Mouse (Mus musculus) myocyte (in vitro differentiated cells): ENCODE results near the gene St3gal3. TPM values are rescaled to one million over a fixed set of nuclear protein-coding genes. Genes with fewer than 3 reads are reported as not detected.

Experiments used
- H3K27me3 ChIP-seq: one replicate; pipeline ENCODE4 v1.6.1; 2011; ENCODE audit not compliant: control insufficient read depth, insufficient read depth, insufficient read length
- H3K36me3 ChIP-seq: one replicate; pipeline ENCODE4 v1.6.1; 2011; ENCODE audit not compliant: control insufficient read depth, insufficient read depth
- H3K4me2 ChIP-seq: one replicate; pipeline ENCODE4 v1.6.1; 2011; ENCODE audit warnings: low read depth, control low read depth
- H3K4me3 ChIP-seq: one replicate; pipeline ENCODE4 v1.5.1; 2011; ENCODE audit warnings: mild to moderate bottlenecking, control low read depth, moderate library complexity
- H3K79me2 ChIP-seq: one replicate; pipeline ENCODE4 v1.6.1; 2011; ENCODE audit not compliant: control insufficient read depth, insufficient read depth
- H3ac ChIP-seq: one replicate; pipeline ENCODE4 v1.6.1; 2011; ENCODE audit not compliant: control insufficient read depth, insufficient read length
- CEBPB ChIP-seq: IDR thresholded peaks from 2 replicates; pipeline ENCODE4 v1.6.1; 2011; ENCODE audit warnings: mild to moderate bottlenecking, moderate library complexity; ENCODE audit not compliant: poor library complexity, insufficient read depth, severe bottlenecking
- E2F4 ChIP-seq: IDR thresholded peaks from one replicate; pipeline ENCODE4 v1.6.1; 2011; ENCODE audit warnings: mild to moderate bottlenecking, control low read depth, moderate library complexity; ENCODE audit not compliant: insufficient read depth
- MAX ChIP-seq: IDR thresholded peaks from one replicate; pipeline ENCODE4 v1.6.1; 2011; ENCODE audit warnings: low read depth, mild to moderate bottlenecking, control low read depth
- MYOD1 ChIP-seq, 3 experiments: IDR thresholded peaks; one replicate each; pipeline ENCODE4 v1.6.1; 2011; ENCODE audit warnings: control low read depth in 2 of 3, low read depth in 2 of 3, mild to moderate bottlenecking in 2 of 3, moderate library complexity in 1 of 3; ENCODE audit not compliant: insufficient read length in 2 of 3, control insufficient read depth in 1 of 3
- MYOG ChIP-seq, 3 experiments: IDR thresholded peaks; one replicate each; pipeline ENCODE4 v1.6.1; 2011; ENCODE audit warnings: control low read depth in 2 of 3, low read depth in 2 of 3, mild to moderate bottlenecking in 2 of 3; ENCODE audit not compliant: insufficient read length in 2 of 3, control insufficient read depth in 1 of 3, insufficient read depth in 1 of 3
- POLR2A ChIP-seq: IDR thresholded peaks from one replicate; pipeline ENCODE4 v1.6.1; 2011; ENCODE audit warnings: low read depth, mild to moderate bottlenecking, control low read depth, moderate library complexity; ENCODE audit not compliant: insufficient read length
- POLR2AphosphoS2 ChIP-seq: IDR thresholded peaks from one replicate; pipeline ENCODE4 v1.6.1; 2011; ENCODE audit warnings: low read depth, control low read depth; ENCODE audit not compliant: insufficient read length
- REST ChIP-seq: IDR thresholded peaks from one replicate; pipeline ENCODE4 v1.6.1; 2011; ENCODE audit warnings: mild to moderate bottlenecking, control low read depth, moderate library complexity; ENCODE audit not compliant: insufficient read depth, insufficient read length
- SRF ChIP-seq: IDR thresholded peaks from one replicate; pipeline ENCODE4 v1.6.1; 2011; ENCODE audit warnings: low read depth; ENCODE audit not compliant: control insufficient read depth, insufficient read length
- TCF12 ChIP-seq: IDR thresholded peaks from one replicate; pipeline ENCODE4 v1.6.1; 2011; ENCODE audit warnings: mild to moderate bottlenecking, control low read depth; ENCODE audit not compliant: poor library complexity, insufficient read depth, severe bottlenecking
- TCF3 ChIP-seq: IDR thresholded peaks from one replicate; pipeline ENCODE4 v1.6.1; 2011; ENCODE audit warnings: low read depth, control low read depth; ENCODE audit not compliant: insufficient read length
- USF1 ChIP-seq: IDR thresholded peaks from one replicate; pipeline ENCODE4 v1.6.1; 2011; ENCODE audit warnings: low read depth, mild to moderate bottlenecking, control low read depth, moderate library complexity
- polyA plus RNA-seq: library from polyadenylated mRNA; unstranded; fragments of >200 nt; fragmentation: generic; extraction: Trizol; gene quantifications from one replicate; pipeline ENCODE4 v1.2.1, GENCODE M21; 2012; ENCODE audit warnings: missing spikeins

St3gal3 gene
- polyA plus RNA-seq, 1 experiment = 45.1 TPM

DNA sequence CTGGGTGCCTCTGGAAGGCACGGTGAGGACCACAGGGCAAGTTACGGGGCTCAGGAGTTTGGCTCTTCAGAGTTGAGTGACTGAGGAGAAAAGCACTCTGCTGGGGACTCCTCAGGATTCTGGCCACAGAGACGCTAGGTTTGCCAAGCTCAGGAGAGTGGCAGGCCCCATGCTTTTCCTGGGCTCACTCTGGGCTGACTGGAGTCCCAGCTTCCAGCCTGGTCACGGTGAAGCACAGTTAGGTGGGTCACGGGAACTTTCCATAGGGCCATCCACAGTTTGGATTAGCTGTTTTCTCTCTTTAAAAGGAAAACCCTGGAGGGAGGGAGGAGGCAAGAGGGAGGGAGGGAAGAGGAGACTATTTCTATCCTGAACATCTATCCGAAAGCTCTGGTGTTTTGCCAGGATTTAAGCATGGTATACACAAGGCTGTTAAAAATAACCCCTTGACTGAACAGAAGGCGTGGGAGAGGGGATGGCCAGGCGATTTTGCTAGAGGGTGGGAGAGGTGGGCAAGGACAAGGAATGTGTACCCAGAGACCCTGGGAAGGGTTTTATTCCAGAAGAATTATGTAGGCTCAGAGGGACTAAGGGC, 149.6 kb downstream of the St3gal3 start:
- Histone ChIP-seq H3K27me3 (no peaks in the 10 kb centered on the region), H3ac (no peak overlapping the region), H3K4me3 (no peak overlapping the region), H3K36me3 (no peaks in the 10 kb centered on the region), H3K4me2 (no peak overlapping the region), H3K79me2 (no peaks in the 10 kb centered on the region)
- TF ChIP-seq CEBPB = no peak
- TF ChIP-seq USF1 = no peak
- no peak for TF ChIP-seq SRF
- TF ChIP-seq POLR2A = no peak
- no peak for TF ChIP-seq MYOG (IDR thresholded peaks at IDR 0.05; ENCODE audit: control insufficient read depth in 1 of 3, insufficient read depth in 1 of 3, insufficient read length in 2 of 3, low read depth in 2 of 3)
- TF ChIP-seq E2F4 = no peak

DNA sequence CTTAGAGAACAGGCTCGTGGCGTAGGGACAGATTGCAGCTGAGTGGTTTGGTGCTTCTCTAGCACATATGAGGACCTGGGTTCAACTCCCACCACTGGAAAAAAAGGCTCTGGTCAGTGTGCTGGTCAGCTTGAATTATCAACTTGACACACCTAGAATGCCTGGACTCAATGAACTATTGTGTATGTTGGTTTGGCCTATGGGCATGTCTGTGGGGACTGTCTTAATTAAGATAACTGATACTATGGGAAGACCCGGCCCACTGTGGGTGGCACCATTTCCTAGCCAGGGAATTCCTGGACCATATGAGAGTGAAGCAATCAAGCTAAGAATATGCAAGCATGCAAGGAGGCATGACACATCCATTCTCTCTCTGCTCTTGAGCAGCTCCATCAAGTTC, 150.5 kb downstream of the St3gal3 start:
- Histone ChIP-seq H3K36me3 (no peaks in the 10 kb centered on the region), H3K79me2 (no peaks in the 10 kb centered on the region), H3K4me2 (no peak overlapping the region), H3ac (no peak overlapping the region), H3K4me3 (no peak overlapping the region), H3K27me3 (no peaks in the 10 kb centered on the region)
- TF ChIP-seq CEBPB (0 out of 2 replicates have a peak, but pooled peaks have one; percentile 4), REST (no peak)

DNA sequence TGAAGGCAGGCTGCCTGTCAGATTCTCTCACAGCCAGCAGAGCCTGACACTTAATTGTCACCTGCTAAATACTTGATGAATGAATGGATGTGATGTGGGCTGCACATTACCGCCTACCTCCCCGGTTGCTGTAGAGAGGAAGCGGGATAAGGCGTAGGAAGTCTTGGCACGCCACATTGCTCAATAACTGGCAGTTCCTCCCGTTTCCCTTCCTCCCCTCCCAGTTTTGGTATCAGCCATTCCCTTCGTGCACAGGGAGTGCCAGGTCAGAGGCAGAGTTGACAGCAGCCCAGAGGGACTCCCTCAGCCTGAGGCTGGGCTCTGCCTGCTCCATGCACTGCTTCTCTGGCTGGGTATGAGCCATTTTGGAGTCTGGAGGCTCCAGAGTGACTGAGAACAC, 152.0 kb downstream of the St3gal3 start:
- TF ChIP-seq CEBPB (0 out of 2 replicates have a peak, but pooled peaks have one; percentile 5), TCF3 (no peak), POLR2A (no peak)
- Histone ChIP-seq H3K4me2 (no peak overlapping the region), H3K4me3 (no peak overlapping the region), H3ac (no peak overlapping the region), H3K27me3 (no peaks in the 10 kb centered on the region), H3K36me3 (no peaks in the 10 kb centered on the region), H3K79me2 (no peaks in the 10 kb centered on the region)

DNA sequence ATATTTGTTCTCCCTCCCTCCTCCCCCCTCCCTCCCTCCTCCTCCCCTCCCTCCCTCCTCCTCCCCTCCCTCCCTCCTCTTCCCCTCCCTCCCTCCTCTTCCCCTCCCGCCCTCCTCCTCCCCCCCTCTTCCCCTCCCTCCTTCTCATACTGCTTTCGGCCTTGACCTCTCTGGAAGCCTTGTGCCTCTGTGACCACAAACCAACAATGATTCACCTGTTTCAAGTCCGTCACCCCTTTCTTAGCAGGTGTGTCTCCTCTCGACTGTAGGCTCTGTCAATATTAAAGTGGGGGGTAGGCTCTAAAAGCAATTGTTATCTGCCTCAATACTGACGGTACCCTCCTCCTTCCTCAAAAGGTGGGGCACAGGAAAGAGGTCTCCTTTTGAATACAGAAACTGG, 153.2 kb downstream of the St3gal3 start:
- Histone ChIP-seq H3K27me3 (no peaks in the 10 kb centered on the region), H3K79me2 (no peaks in the 10 kb centered on the region), H3K4me2 (no peak overlapping the region), H3ac (no peak overlapping the region), H3K4me3 (no peak overlapping the region), H3K36me3 (no peaks in the 10 kb centered on the region)
- TF ChIP-seq MAX (no peak), TCF12 (no peak), SRF (no peak), MYOD1 (IDR thresholded peaks at IDR 0.05; ENCODE audit: control insufficient read depth in 1 of 3, insufficient read length in 2 of 3, low read depth in 2 of 3) (peak in 1 of 3 experiments; percentile 31), E2F4 (no peak)

DNA sequence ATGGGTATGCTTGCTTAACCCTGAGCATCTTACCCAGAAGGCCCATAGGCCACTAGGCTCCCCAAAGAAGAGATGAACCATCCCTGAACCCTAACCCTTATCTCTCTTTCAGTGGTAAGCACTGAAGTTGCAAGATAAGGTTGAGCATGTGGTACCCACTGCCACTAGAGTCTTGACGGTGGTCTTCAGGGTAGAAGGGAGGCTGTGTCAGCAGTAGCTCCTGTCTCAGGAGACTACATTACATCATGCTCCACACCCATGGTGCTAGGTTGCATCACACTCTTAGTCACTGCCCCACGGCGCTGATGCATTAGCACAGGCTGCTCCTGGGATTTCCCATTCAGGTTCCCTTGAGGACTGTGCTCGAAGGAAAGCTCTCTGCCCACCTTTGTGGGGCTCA, 154.6 kb downstream of the St3gal3 start:
- Histone ChIP-seq H3K79me2 (no peaks in the 10 kb centered on the region), H3K27me3 (no peaks in the 10 kb centered on the region), H3K4me3 (no peak overlapping the region), H3K4me2 (no peak overlapping the region), H3K36me3 (no peaks in the 10 kb centered on the region), H3ac (no peak overlapping the region)
- TF ChIP-seq CEBPB = peak; percentile 90
- no peak for TF ChIP-seq MYOG (IDR thresholded peaks at IDR 0.05; ENCODE audit: control insufficient read depth in 1 of 3, insufficient read depth in 1 of 3, insufficient read length in 2 of 3, low read depth in 2 of 3)

DNA sequence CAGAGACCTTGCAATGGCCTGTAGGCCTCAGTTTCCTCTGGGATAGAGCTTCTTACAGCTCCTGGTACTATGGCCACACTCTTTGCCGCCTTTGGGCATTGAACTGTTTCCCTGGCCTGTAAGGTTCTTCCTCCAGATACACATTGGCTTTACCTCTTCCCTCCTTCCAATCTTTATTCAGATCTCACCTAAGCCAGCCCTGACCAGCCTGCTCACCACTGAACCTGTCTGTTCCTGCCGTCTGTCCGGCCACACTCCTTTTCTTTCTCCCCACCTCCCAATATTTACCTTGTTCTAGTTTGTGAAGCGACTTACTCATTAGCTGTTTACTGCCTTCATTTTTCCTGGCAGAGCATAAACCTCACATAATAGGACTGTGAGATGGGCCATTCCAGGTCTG, 155.5 kb downstream of the St3gal3 start:
- H3K4me3 ChIP-seq = no peak overlapping the region
- no peaks in the 10 kb centered on the region for H3K27me3 ChIP-seq
- H3K36me3 ChIP-seq = no peaks in the 10 kb centered on the region
- no peaks in the 10 kb centered on the region for H3K79me2 ChIP-seq
- no peak overlapping the region for H3K4me2 ChIP-seq
- TF ChIP-seq MYOD1 (IDR thresholded peaks at IDR 0.05; ENCODE audit: control insufficient read depth in 1 of 3, insufficient read length in 2 of 3, low read depth in 2 of 3) = no peak
- no peak for TF ChIP-seq SRF
- TF ChIP-seq TCF12 = no peak
- TF ChIP-seq MYOG (IDR thresholded peaks at IDR 0.05; ENCODE audit: control insufficient read depth in 1 of 3, insufficient read depth in 1 of 3, insufficient read length in 2 of 3, low read depth in 2 of 3) = no peak
- TF ChIP-seq TCF3 = no peak
- no peak for TF ChIP-seq CEBPB
- TF ChIP-seq REST = no peak
- TF ChIP-seq MAX = no peak
- no peak for TF ChIP-seq E2F4
- TF ChIP-seq USF1 = no peak
- no peak for TF ChIP-seq POLR2A
- TF ChIP-seq POLR2AphosphoS2 = no peak
- no peak overlapping the region for H3ac ChIP-seq
